Mouse (Mus musculus) heart, embryonic 12.5 days (tissue): Measurements from ENCODE around the gene Ccnd3. TPM values are rescaled to one million over a fixed set of nuclear protein-coding genes. Genes with fewer than 3 reads are reported as not detected.

Experiments used
- ATAC-seq: fragments of 200-750 bp; cut with Nextera tagmentation; 2 replicates; pipeline ENCODE4 v1.8.0; 2017; ENCODE audit warnings: moderate TSS enrichment, moderate library complexity; ENCODE audit not compliant: insufficient number of reproducible peaks, low FRiP score
- H3K27ac ChIP-seq: fragments of 300-500 bp; sonication (generic); 2 replicates; pipeline ENCODE4 v1.5.1; 2016; ENCODE audit warnings: mild to moderate bottlenecking, moderate library complexity; ENCODE audit not compliant: poor library complexity, severe bottlenecking
- H3K27me3 ChIP-seq: fragments of 300-500 bp; sonication (generic); replicated peaks from 2 replicates; pipeline ENCODE4 v1.6.1; 2016; ENCODE audit warnings: mild to moderate bottlenecking, moderate library complexity
- H3K36me3 ChIP-seq: fragments of 300-500 bp; sonication (generic); 2 replicates; pipeline ENCODE4 v1.6.1; 2016; ENCODE audit warnings: mild to moderate bottlenecking, moderate library complexity
- H3K4me1 ChIP-seq: fragments of 300-500 bp; sonication (generic); replicated peaks from 2 replicates; pipeline ENCODE4 v1.6.1; 2016; ENCODE audit warnings: mild to moderate bottlenecking
- H3K4me2 ChIP-seq: fragments of 300-500 bp; sonication (generic); 2 replicates; pipeline ENCODE4 v1.6.1; 2016; ENCODE audit warnings: mild to moderate bottlenecking, moderate library complexity
- H3K4me3 ChIP-seq: fragments of 300-500 bp; sonication (generic); 2 replicates; pipeline ENCODE4 v1.5.1; 2016; ENCODE audit warnings: mild to moderate bottlenecking
- H3K9ac ChIP-seq: fragments of 300-500 bp; sonication (generic); 2 replicates; pipeline ENCODE4 v1.6.1; 2016; ENCODE audit warnings: mild to moderate bottlenecking, moderate library complexity
- H3K9me3 ChIP-seq: fragments of 300-500 bp; sonication (generic); replicated peaks from 2 replicates; pipeline ENCODE4 v1.6.1; 2016; ENCODE audit warnings: mild to moderate bottlenecking, moderate library complexity
- WGBS: fragments of 180-500 bp; shearing (Covaris S2); methylation state at CpG from one replicate; pipeline ENCODE4 v1.1.7; 2016; 5-methylcytosine and 5-hydroxymethylcytosine counted together
- polyA plus RNA-seq: library from polyadenylated mRNA; unstranded; fragments of >200 nt; fragmentation: Nextera tagmentation; extraction: Ambion mirVana; gene quantifications from 2 replicates; pipeline ENCODE4 v1.2.1, GENCODE M21; 2016

Gene Ccnd3
- polyA plus RNA-seq, 1 experiment from 2014 or later, result 533 TPM

DNA sequence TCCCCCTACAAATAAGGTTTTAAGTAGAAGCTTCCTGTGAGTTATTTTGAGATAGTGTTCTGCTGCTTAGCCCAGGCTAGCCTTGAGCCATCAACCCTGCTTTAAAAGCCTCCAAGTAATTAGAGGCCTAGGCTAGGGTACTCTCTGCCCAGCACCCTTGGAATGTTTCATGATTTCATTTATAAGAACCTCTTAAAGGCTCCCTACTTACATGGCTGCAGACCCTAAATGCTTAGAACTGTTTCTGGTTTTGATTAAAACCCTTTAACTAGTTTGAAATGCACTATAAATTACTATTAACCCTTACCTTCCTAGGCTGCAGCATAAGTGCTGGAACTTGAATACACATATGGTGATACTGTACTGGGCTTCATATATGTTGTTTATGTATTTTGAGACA lies 67.6 kb downstream of the Ccnd3 start:
- H3K36me3 ChIP-seq, result no peaks in the 10 kb centered on the region
- ATAC-seq, result no peak
- no peaks in the 10 kb centered on the region for H3K4me1 ChIP-seq
- no peaks in the 10 kb centered on the region for H3K27me3 ChIP-seq
- no peak overlapping the region for H3K4me2 ChIP-seq
- no peak overlapping the region for H3K27ac ChIP-seq
- H3K4me3 ChIP-seq, result no peak overlapping the region
- no peaks in the 10 kb centered on the region for H3K9me3 ChIP-seq
- no peak overlapping the region for H3K9ac ChIP-seq

GRCm38 (mm10) chr17:47574028-47574427 lies 69.2 kb downstream of the Ccnd3 start:
- no peak overlapping the region for H3K9ac ChIP-seq
- H3K4me1 ChIP-seq, result no peaks in the 10 kb centered on the region
- WGBS, result 50% methylated on average over 8 of the region's 8 CpGs
- H3K36me3 ChIP-seq, result no peaks in the 10 kb centered on the region
- no peak for ATAC-seq
- no peak overlapping the region for H3K4me3 ChIP-seq
- H3K9me3 ChIP-seq, result no peaks in the 10 kb centered on the region
- no peak overlapping the region for H3K4me2 ChIP-seq
- no peaks in the 10 kb centered on the region for H3K27me3 ChIP-seq
- no peak overlapping the region for H3K27ac ChIP-seq

DNA sequence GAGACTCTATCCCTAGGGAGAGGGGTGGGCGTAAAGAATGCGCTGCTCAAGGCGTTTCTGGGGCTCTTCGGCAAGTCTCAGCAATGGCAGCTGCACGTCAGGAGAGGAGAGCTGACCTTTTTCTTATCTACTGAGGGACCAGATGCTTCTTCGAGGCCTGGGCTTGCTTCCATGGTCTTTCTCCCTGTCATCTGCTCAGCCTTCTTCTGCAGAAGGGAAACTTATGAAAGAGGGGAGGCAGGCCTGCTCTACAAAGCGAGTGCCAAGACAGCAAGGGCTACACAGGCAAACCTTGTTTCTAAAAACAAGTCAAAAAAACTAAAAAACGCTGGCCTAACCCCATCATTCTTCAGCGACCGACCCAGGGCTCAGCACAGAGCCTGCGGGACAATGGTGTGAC lies 70.0 kb downstream of the Ccnd3 start:
- Histone ChIP-seq H3K4me3 (no peak overlapping the region), H3K9me3 (no peaks in the 10 kb centered on the region), H3K36me3 (no peaks in the 10 kb centered on the region), H3K9ac (no peak overlapping the region), H3K4me2 (no peak overlapping the region), H3K4me1 (no peaks in the 10 kb centered on the region), H3K27ac (no peak overlapping the region), H3K27me3 (no peaks in the 10 kb centered on the region)
- no peak for ATAC-seq
- 57% methylated on average over 11 of the region's 11 CpGs for WGBS

DNA sequence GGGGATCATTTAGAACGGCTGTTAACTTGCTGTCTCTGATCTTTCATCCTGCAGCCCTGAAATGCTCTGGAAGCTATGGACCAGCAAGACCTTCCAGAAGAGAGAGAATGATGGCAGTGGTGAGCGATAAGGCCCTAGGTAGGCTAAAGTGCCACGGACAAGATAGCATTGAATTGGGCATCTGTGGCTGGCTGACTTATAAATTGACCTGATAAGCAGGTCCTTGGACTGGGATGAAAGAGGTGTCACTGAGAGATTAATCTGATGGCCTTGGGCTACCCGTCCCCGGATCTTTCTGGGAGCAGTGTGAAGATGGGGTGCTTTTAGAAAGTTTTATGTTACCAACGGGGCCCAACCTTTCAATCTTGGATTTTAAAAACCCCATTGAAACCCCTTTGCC lies 73.8 kb downstream of the Ccnd3 start:
- Histone ChIP-seq H3K9ac (no peak overlapping the region), H3K4me2 (no peak overlapping the region), H3K9me3 (no peaks in the 10 kb centered on the region), H3K4me3 (no peak overlapping the region), H3K36me3 (no peaks in the 10 kb centered on the region), H3K4me1 (no peaks in the 10 kb centered on the region), H3K27ac (no peak overlapping the region), H3K27me3 (no peaks in the 10 kb centered on the region)
- no peak for ATAC-seq
- 75% methylated on average over 6 of the region's 6 CpGs for WGBS

DNA sequence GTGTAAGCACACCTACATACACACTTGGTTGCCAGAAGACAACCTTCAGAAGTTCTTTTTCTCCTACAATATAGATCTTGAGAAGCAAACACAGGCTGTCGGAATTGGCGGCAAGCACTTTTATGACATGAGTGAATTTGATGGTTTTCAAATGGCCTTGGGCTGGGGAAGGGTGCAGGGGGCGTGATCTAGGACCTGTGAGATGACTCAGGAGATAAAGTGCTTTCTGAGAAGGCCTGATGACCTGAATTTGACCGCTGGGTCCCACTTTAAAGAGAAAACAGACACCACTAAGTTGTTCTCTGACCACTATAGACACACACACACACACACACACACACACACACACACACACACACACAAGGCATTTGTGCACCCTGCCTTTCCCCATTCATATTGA lies 76.1 kb downstream of the Ccnd3 start:
- no peaks in the 10 kb centered on the region for H3K36me3 ChIP-seq
- 80% methylated on average over 4 of the region's 4 CpGs for WGBS
- no peak overlapping the region for H3K9ac ChIP-seq
- no peaks in the 10 kb centered on the region for H3K27me3 ChIP-seq
- no peak for ATAC-seq
- no peak overlapping the region for H3K27ac ChIP-seq
- H3K4me1 ChIP-seq, result no peaks in the 10 kb centered on the region
- H3K4me2 ChIP-seq, result no peak overlapping the region
- H3K4me3 ChIP-seq, result no peak overlapping the region
- H3K9me3 ChIP-seq, result no peaks in the 10 kb centered on the region

- H3K4me2 ChIP-seq, result no peak overlapping the region
- H3K9me3 ChIP-seq, result no peaks in the 10 kb centered on the region
- no peaks in the 10 kb centered on the region for H3K27me3 ChIP-seq
- no peak overlapping the region for H3K4me3 ChIP-seq
- no peak for ATAC-seq
- H3K4me1 ChIP-seq, result peaks cover 11% of the 10 kb centered on the region
- no peak overlapping the region for H3K27ac ChIP-seq
- H3K36me3 ChIP-seq, result no peaks in the 10 kb centered on the region
- H3K9ac ChIP-seq, result no peak overlapping the region
- WGBS, result 80% methylated on average over 8 of the region's 8 CpGs
Observed at GRCm38 (mm10) chr17:47588517-47588916, 83.7 kb downstream of the Ccnd3 start.

DNA sequence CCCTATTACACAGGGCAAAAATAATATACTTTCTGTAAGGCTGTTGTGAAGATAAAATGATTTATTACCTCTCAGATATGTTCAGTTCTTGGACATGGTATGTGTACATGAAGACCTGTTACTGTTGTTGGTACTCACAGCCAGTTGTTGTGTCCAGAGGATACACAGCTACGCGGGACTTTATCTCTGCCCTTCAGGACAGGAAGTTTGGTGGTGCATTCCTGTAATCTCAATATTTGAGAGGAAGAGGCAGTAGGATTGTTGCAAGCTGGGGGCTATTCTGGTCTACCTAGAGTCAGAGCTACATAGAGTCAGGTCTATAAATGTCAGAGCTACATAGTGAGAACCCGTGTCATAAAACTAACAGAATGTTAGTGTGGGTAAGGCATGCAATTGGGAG lies 86.2 kb downstream of the Ccnd3 start:
- ATAC-seq, result no peak
- Histone ChIP-seq H3K4me1 (peaks cover 15% of the 10 kb centered on the region), H3K36me3 (no peaks in the 10 kb centered on the region; the same call in none of the 2 replicates), H3K9ac (no peak overlapping the region), H3K4me3 (no peak overlapping the region), H3K27ac (no peak overlapping the region), H3K27me3 (no peaks in the 10 kb centered on the region), H3K4me2 (no peak overlapping the region), H3K9me3 (no peaks in the 10 kb centered on the region)
- WGBS, result 44% methylated on average over 3 of the region's 3 CpGs

DNA sequence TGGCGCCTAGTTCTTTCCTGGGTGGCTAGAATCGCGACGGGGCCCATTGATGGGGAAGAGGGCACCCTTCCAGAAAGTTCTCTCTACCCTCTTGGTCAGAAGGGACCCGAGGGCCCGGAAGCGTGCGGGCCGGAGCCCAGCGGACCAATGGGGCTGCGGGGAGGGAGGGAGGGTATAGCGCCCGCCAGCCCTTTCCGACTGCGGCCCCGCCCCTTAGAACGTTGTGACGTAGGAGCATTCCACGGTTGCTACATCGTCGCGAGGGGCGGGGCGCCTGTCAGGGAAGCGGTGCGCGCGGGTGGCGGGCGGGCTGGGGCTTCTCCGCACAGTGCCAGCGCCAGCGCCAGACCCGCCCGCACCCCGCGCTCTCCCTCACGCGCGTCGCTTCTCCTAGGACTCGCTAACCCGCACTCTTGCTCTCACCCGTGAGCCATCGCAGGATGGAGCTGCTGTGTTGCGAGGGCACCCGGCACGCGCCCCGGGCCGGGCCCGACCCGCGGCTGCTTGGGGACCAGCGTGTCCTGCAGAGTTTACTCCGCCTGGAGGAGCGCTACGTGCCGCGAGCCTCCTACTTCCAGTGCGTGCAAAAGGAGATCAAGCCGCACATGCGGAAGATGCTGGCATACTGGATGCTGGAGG lies 88.5 kb downstream of the Ccnd3 start:
- Histone ChIP-seq H3K4me2 (peak overlapping the region; percentile 87), H3K9ac (peak overlapping the region; percentile 96), H3K36me3 (peaks cover 21% of the 10 kb centered on the region), H3K4me3 (peak overlapping the region; percentile 95), H3K27ac (peak overlapping the region; percentile 99), H3K27me3 (no peaks in the 10 kb centered on the region), H3K4me1 (peaks cover 37% of the 10 kb centered on the region), H3K9me3 (no peaks in the 10 kb centered on the region)
- 1% methylated on average over 63 of the region's 63 CpGs for WGBS
- peak; percentile 89 for ATAC-seq

DNA sequence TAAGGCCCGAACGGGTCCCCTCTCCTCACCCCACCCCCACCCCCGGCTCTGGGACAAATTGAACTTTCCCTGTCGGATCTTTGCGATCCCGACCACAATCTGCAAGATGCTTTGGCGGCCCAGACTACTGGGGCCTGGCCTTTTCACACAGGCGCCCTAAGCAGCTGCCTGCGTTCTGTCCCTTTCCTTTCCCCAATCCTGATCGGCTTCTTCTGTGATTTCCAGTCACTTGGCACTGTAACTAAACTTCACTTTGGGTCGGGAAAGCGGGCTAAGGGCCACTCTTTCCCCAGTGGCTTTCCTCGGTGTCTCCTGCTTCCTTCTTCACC lies 89.0 kb downstream of the Ccnd3 start:
- H3K9me3 ChIP-seq, result no peaks in the 10 kb centered on the region
- WGBS, result under 1% methylated on average over 13 of the region's 13 CpGs
- peaks cover 26% of the 10 kb centered on the region for H3K36me3 ChIP-seq
- H3K4me1 ChIP-seq, result peaks cover 41% of the 10 kb centered on the region
- peak overlapping the region; percentile 99 for H3K27ac ChIP-seq
- ATAC-seq, result no peak
- H3K4me3 ChIP-seq, result peak overlapping the region; percentile 95
- no peaks in the 10 kb centered on the region for H3K27me3 ChIP-seq
- peak overlapping the region; percentile 87 for H3K4me2 ChIP-seq
- H3K9ac ChIP-seq, result peak overlapping the region; percentile 96

DNA sequence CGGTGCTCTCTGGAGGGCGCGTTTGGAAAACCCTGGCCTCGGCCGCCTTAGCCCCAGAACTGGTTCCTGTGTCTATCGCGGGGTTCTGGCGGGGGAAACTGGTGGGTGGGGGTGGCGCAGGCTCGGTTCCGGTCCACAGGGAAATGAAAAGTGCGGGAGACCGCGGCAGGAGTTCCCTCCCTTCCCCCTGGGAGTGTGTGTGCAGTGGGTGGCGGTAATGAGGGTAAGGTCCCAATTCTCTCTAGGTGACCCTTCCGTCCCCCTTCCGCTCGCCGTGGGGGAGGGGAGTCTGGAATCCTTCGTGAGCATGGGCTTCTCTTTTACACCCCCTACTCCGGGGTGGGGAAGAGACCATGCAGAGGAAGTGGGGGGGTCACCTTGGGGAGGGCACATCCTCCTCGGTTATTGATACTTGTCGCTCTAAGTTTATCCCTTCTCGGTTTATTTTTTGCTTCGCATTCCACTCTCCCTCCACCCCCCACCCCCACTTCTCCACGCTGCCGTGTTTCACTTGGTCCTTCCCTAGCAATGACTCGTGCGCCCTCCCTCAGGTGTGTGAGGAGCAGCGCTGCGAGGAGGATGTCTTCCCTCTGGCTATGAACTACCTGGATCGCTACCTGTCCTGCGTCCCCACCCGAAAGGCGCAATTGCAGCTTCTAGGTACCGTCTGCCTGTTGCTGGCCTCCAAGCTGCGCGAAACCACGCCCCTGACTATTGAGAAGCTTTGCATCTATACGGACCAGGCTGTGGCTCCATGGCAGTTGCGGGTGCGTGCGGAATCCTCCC lies 89.5 kb downstream of the Ccnd3 start:
- Histone ChIP-seq H3K4me3 (peak overlapping the region; percentile 95), H3K4me2 (peak overlapping the region; percentile 87), H3K36me3 (peaks cover 31% of the 10 kb centered on the region), H3K27ac (peak overlapping the region; percentile 99), H3K27me3 (no peaks in the 10 kb centered on the region), H3K4me1 (peaks cover 42% of the 10 kb centered on the region), H3K9ac (peak overlapping the region; percentile 96), H3K9me3 (no peaks in the 10 kb centered on the region)
- under 1% methylated on average over 43 of the region's 43 CpGs for WGBS
- ATAC-seq, result no peak; the same call in 1 of the 2 replicates

GRCm38 (mm10) chr17:47594969-47595247 lies 90.1 kb downstream of the Ccnd3 start:
- Histone ChIP-seq H3K9ac (peak overlapping the region; percentile 96), H3K27ac (peak overlapping the region; percentile 99), H3K4me3 (peak overlapping the region; percentile 95), H3K4me1 (peaks cover 46% of the 10 kb centered on the region), H3K27me3 (no peaks in the 10 kb centered on the region), H3K36me3 (peaks cover 37% of the 10 kb centered on the region), H3K9me3 (no peaks in the 10 kb centered on the region), H3K4me2 (peak overlapping the region; percentile 87)
- WGBS, result 3% methylated on average over 9 of the region's 9 CpGs
- no peak for ATAC-seq
